Mouse (Mus musculus) liver, adult 2 months (tissue): ENCODE results near the gene Met.

ENCODE experiments used
- CTCF ChIP-seq: fragments of 200-500 bp; IDR thresholded peaks from 2 replicates; pipeline ENCODE4 v1.5.1; 2011; ENCODE audit warnings: low read depth, low read length, control low read depth
- POLR2A ChIP-seq: fragments of 200-500 bp; IDR thresholded peaks from 2 replicates; pipeline ENCODE4 v1.6.1; 2011; ENCODE audit warnings: low read length, control low read depth; ENCODE audit not compliant: insufficient read depth; ENCODE audit errors: extremely low read depth

DNA sequence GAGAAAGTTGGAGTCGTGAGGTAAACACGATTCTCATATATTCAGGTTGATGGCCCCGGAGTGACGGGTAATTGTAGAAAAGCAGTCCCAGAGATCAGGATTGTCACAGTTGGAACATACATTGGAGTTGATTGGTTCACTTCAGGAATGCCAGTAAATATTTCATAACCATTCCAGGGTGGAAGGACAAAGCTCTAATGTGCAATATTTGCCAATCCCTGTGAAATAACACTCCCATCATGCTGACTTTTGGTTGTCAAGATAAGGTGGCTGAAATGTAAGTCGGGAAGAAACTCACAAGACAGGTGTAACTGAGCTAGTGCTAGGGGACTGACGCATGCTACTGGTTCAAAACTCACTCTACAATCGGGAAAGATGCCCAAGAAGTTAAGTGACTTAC, 22.2 kb downstream of the Met start:
- TF ChIP-seq POLR2A (no peak), CTCF (no peak)
